Mouse (Mus musculus): Measurements from ENCODE around the gene Pmepa1. TPM values are rescaled to one million over a fixed set of nuclear protein-coding genes. Genes with fewer than 3 reads are reported as not detected.
A peak's percentile ranks its signal among the peaks of the same experiment; 100 is the strongest.

The Pmepa1 gene
- total RNA-seq, 2 experiments from 2014 or later, result 61.8 to 63.4 TPM

DNA sequence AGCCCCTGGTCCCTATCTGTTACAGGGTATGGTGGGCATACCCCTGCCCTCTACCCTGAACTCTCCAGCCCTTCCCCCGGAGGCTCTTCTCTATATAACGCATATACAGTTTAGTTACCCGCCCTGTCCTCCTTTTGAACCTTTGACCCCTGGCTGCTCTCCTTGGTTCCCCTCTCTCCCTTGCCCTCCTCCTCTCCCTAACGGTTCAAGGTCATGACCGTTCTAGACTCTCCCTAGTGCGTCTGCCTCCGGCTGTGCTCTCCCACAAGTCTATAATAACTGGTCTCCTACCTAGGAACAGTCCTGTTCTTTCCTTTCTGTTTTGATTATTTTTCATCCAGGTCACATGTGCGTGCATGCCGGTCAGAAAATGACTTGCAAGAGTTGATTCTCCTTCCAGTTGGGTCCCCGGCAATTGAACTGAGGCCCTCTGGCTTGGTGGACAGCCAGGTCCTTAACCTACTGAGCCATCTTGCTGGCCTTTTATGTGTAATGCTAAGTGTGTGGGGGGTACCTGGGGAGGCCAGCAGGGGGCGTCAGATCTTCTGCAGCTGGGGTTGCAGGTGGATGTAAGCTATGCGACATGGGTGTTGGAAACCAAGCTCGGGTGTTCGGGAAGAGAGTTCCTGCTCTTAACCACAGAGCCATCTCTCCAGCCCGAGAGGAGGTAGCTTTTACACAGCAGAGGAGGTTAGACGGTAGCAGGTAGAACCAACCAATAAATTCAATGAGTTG, 2.7 kb upstream of the Pmepa1 start:
- no peak for DNase-seq (ENCODE audit: low spot score in 2 of 2)

DNA sequence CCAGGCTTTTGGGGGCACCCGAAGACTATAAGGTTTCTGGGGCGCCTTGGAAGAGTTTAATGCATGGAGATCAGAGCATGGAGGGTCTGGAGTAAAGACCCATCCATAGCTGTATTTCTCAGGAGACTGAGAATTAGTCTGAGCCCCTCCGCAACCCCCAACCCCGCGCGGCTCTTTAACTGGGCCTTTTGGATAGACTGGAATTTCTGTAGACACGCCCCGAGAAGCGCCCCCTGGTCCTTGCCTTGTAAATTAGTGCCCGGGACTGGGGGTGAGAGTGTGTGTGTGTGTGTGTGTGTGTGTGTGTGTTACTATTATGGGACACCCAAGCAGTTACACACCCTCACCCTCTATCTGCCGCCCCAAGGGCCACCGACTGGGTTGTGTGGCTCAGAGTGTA, 526 bp upstream of the Pmepa1 start:
- DNase-seq (ENCODE audit: low spot score in 2 of 2), result no peak

DNA sequence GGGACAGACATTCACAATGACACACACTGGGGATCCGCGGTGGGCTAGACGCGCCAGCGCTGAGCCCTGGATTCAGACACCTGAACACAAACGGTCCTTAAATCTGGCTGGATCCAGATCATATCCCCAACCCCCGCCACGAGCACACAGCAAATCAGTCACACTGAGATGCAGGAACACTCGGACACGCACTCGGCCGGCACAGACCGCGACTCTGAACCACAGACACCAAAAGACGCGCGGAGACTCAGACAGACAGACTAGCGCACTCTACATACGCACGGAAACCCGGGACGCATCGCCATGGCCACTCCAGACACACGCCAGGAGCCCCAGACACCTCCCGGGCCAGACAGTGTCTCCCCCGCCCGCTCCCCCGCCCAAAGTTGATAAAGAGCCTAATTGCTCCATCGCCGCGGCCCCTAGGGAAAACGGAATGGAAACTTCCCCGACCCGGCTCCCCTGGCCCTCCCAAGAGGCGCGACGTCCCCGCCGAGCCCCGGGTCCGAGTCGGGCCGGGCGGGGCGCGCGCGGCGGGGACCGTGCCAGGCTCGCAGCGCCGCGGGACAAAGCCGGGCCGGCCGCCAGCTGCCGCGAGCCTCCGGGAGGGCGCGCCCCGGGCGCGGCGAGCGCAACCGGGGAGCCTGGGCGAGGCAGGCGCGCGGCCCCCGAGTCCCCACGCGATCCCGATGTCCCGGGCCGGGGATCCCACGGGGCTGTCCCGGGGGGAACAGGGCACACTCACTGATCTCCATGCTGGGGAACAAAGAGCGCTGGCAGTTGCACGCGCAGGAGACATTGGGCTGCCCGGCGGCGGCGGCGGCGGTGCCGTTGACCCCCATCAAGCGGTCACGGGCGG, 761 bp downstream of the Pmepa1 start:
- DNase-seq (ENCODE audit: low spot score in 2 of 2), result peak in 1 of 2 experiments; percentile 22

DNA sequence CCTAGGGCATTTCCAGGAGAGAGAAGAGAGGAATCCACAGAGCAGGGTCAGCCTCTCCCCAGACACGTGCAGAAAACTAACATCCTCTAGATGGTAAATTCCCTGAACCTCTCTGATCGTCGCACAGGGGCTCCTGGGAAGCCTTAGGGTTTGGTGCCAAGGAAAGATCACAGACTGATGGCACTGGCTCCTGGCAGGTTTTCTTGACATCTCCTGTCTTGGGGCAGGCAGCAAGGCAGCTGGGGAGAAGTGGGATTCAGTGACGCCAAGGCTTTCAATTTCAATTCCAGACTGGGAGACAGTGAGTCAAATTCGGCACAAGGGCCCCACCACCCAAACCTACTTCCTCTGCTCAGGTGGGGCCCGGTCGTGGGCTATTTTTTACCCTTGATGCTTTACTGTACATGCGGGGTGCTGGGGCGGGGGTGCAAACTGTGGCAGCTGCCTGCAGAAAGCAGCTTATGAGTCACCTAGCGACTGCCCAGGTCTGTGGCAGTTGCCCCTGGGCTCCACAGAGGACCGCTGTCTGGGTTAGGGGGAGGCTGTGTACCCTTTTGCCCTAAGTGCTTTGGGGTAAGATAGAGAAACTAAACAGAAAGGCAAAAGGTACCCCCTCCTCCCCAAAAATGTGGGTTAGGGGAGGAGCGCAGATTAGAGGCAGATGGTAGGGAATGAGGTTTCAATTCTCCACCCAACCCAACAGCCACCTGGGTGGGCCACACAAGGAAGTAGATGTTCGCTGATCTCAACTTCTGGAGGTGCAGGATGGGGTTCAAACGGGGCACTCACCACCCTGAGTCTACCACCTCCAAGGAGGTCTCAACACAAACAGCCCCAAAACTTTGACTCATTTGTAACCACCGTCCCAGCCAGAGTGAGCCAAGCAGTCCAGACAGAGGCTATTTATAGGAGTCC, 1.6 kb downstream of the Pmepa1 start:
- no peak for DNase-seq (ENCODE audit: low spot score in 2 of 2)

DNA sequence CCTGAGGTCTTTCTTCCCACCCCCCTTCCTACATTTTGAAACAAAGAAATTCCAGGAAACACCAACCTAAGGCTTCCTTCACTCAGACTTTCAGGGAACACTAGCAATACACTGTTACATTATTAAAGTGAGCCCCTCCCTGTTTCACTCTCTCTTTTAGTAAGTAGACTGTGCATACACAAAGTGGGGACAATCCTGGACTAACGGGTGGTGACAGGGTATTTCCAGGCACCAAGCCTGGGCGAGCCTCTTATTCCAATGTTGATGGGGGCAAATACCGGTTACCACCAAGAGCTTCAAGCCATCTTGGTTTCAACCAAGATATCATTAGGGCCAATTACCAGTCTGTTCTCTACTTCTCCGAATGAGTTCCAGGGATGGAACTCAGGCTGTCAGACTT, 2.4 kb downstream of the Pmepa1 start:
- no peak for DNase-seq (ENCODE audit: low spot score in 2 of 2)

DNA sequence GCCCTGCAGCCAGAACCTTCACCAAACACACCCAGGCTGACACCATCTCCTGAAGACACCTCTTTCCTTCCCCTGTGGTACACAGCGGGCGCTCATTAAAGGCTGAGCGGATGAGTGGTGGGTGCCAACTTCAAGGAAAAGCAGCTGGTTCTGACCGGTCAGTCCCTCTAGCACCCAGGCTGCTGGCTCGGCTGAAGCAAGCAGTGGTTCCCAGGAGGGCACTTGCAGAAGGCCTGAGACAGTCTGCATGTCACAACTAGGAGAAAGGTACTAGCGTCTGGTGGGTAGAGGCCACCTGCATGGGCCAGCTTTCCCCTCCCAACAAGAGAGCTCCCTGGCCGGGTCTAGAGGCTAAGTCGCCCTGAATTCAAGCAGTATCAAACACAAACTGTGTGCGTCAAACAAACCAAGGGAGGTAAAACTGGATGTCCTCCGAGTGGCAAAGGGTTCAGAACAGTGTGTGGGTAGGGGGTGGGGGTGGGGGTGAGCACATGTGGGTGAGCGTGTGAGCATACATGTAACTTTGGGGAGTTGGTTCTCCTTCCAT, 3.9 kb downstream of the Pmepa1 start:
- no peak for DNase-seq (ENCODE audit: low spot score in 2 of 2)

DNA sequence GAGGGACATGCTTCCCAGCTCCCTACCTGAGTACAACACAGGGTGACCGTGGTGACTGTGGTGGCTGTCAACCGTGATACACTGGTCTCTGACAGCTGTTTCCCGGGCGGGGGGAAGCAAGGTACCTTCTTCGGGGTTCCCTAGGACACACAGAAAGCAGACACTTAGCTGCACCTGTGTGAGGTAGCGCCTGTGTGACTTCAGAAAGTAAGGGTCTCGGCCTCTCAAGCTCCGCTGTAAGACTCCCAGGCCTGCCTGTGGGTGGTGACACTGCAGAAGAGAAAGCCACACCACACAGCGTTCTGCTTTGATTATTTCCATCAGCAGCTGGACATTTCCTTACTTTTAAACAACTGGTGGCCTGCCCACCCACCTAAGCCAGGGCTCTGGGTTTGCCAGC, 4.8 kb downstream of the Pmepa1 start:
- no peak for DNase-seq (ENCODE audit: low spot score in 2 of 2)

DNA sequence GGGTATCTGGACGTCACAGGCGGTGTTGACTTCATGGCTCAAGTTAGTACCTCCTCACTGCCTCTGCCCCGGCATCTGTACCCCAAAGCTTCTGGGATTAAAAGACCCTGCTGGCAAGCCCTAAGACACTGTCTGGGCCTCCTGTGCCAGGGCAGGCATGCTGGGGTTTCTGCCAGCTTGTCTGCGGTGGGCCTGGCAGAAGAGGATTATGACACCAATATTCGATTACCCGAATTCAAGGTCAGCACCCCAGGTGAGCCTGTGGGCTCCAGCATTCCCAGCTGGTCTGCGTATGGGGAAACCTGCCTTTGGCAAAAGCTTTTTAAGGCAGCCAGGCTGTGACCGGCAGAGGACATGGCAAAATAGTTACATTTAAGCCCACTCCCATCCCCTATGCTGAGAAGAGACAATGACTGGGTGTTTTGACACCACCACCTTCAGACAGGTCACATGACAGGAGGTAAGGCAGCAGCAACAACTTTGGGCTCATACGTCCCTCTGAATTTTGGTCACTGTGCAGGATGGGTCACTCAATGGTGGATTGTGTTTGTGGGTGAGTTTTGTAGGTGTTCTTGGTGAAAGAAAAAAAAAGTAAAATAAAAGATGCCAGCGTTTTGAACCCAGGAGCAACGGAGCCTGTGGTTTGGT, 5.6 kb downstream of the Pmepa1 start:
- DNase-seq (ENCODE audit: low spot score in 2 of 2), result no peak

DNA sequence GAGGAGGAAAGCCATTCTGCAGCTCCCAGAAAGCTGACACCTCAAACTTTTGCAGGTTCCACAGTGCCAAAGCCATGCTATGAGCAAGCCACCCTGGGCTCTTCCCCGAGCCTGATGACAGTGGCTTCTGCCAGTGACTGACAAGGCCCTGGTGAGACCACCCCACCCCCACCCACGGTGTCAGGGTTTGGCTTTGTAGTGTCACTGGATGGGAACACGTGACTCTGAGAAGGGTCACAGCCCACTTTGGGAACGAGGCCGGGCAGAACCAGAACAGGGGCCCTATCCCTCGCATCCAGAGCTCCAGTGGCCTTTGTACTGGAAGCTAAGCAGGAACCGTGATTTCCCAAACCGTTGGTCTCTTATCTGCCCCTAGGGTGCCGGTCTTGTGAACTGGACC, 6.1 kb downstream of the Pmepa1 start:
- DNase-seq (ENCODE audit: low spot score in 2 of 2), result no peak

DNA sequence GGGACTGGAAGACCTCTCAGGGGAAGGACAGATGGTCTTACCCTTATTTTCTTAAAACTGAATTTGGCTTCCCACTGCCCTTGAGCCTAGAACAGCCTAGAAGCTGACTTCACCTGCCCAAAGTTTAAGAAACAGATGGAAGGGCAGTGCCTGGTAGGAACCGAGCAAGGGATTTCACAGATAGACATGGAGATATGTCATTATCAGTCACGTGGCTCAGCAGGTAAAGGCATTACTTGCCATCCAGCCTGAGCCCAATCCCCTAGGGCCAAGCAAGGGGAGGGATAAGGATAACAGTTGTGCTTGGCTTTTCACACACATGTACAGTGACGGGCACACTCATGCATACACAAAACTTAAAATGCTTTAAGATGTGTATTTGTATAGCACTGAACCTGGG, 8.8 kb downstream of the Pmepa1 start:
- no peak for DNase-seq (ENCODE audit: low spot score in 2 of 2)

DNA sequence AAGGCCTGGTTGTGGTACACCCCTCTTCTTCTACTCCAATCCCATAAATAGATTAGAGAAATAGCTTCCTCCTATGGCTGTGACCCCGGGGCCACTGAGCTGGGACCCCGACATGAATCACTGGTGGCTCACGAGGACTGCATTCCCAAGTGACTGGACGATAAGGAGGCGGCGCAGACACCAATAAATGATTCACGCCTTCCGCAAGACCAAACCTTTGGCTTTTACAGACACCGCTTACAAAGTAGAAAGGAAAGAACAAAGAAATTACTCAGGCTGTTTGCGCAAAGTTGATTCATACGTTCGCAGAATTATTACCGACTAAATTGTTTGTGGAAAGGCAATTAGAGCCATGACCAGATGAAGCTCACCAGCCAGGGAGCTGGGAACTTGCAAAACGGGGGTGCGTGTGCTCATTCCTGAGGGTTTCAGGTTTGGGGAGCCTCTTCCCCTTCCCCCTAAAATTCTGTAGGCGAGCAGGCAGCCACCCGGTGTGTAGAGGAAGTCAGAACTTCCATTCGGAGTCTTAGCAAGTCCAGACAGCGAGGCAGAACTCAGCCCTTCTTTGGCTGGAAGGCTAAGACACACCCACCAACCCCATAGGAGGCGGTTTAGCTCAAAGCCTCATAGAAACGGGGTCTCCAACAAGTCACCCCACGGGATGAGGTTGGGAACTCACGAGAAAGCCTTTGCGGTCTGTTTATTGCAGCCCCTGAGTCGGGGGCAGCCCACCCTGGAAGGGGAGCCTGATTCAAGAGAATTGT, 9.8 kb downstream of the Pmepa1 start:
- no peak for DNase-seq (ENCODE audit: low spot score in 2 of 2)

DNA sequence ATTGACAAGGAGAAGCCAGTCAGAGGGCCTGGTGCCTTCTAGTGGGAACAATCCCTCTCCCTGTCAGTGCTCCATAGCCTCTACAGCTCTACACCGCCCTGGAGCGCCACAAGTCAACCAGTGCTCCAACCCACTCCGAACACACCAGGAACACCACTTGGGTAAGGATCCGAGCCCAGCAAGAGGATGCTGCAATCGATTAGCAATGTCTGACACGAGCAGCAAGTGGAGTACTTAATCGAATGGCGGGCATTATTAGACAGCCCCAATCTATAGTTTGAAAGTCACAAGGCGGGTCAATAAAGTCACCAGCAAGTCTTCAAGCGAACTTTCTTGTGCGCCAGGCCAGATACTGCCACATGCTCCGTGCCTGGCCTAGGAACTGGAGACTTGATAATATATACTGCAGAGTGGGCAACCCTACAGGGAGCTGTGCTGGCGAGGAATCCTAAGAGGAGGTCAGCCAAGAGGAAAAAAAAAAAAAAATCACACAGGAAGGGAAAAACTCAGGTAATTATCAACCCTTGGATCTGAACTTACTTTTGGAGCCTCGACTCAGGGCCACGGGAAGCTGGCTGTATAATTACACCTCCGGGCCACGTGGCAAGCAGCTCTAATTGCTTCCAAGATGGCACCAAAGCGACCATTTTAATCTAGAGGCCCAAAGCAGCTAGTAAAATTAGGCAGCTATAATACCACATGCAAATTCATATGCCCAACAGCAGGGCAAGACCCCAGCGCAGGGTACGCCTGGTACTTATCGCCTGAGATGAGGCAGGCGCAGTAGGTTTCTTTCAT, 10.7 kb downstream of the Pmepa1 start:
- no peak for DNase-seq (ENCODE audit: low spot score in 2 of 2)

DNA sequence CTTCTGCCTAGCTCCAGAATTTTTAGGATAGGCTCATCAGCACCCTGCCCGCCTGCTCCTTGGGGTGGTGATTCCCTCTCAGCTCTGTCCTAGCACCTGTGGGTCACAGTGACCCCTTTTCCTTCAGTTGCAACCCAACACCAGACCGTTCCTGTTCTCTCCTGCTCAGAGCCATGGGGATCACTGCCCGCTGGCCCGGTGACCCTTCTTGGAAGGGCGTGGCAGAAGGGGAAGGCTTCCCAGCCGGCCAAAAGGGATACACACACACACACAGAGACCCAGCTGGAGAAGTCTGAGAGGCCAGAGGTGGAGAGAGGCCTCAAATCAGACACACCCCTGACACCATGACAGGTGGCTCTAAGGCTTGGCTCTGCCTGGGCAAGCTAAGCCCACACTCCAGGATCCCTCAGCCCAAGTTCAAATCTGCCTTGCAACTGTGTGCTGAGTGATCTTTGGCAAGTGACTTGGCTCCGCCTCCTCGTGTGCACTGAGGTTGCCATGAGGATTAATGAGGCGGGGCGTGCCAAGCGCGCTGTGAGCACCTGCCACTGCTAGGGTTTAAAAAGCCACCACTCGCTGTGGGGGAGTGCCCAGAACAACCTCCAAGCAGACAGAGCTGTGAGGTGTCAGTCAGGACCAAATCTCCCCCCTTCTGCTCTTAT, 11.7 kb downstream of the Pmepa1 start:
- no peak for DNase-seq (ENCODE audit: low spot score in 2 of 2)

DNA sequence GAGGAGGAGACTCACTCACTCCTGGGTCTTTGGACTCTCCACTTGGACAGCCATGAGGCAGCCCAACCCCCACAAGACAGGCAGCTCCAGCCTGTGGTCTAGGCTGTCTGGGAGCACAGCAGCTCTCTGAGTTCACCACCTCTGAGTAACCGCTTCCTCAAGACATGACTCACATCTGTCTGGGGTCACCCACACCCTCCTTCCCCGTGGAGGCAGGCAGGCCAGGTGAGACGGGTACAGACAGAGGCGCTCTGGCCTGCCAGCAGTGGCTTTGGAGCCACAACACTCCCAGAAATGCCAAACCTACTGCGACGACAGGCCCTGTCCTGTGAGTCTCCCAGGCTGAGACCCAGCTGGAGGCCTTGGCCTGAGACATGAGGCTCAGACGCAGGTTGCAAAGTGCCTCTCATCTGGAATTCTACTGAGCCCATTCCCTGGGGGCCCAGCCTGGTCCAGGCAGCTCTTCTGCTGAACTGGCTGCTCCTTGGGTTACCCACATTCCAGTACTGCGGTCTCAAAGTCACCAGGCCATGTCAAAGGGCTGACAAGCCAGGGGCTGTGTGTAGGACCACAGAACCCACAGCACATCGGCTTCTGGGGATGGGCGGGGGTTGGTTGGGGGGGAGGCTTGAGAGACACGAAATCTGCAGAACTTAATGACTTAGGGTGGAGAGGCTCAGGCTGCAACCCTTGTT, 12.6 kb downstream of the Pmepa1 start:
- DNase-seq (ENCODE audit: low spot score in 2 of 2), result no peak

DNA sequence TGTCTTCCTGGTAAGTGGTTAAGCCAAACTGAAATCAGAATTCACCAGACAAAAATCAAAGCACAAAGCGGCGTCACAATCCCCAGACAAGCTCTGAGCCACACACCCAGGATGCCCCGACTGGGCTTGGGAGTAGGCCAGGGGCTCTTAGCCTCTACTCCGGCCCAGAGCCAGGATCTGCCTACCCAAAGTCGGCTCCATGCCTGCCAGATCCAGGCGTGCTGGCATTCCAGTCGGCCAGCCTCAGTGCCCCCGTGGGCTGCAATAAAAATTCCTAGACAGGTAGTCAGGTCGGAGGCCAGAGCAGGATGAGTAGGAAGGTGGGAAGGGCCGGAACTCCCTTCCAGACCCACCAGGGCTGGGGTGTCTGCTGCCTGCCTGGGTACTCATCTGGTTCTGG, 14.8 kb downstream of the Pmepa1 start:
- no peak for DNase-seq (ENCODE audit: low spot score in 2 of 2)

DNA sequence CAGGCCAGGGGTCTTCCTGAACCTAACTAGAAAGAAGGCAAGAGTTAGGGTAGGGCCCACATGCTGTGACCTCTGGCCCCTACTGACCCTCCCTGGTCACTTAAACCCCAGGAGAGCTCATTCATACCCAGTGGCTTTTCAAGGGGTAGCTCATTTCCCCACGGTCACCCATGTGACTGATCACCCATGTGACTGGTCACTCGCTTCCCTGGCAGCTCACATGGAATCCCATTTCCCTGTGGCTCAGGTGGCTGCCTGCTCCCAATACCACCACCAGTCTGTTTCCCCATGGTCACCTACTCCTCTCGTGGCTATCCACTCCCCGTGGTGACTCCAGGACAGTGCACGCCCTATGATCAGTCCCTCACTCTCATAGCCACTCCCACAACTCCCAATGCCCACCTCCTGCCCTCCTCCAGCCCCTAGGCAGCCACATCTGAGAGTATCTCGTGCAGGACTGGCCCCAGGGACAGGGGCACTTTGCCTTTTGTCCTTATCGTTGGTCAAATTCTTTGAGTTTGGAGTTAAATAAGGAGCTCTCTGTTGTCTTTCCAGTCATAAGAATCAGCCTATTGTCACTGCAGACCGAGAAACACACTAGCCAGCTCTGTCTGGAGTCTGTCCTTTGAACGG, 17.8 kb downstream of the Pmepa1 start:
- no peak for DNase-seq (ENCODE audit: low spot score in 2 of 2)

DNA sequence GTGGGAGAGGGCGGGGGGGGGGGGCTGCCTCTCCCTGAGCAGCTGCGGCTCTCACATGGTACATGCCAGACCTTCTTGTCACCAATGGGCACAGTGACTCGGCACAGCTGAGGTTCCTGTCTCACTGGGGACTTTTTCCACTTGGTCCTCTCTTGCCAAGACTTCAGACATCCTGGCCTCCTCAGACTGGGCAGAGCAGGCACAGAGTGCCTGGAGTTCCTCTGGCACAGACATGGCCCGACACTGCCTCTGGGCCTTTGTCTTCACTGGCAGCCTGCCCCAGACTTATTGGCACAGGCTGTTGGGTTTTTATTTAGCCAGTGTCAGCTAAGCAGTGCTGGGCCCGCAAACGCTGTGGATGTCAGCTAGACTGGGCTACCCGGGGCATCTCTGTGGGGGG, 18.7 kb downstream of the Pmepa1 start:
- no peak for DNase-seq (ENCODE audit: low spot score in 2 of 2)

DNA sequence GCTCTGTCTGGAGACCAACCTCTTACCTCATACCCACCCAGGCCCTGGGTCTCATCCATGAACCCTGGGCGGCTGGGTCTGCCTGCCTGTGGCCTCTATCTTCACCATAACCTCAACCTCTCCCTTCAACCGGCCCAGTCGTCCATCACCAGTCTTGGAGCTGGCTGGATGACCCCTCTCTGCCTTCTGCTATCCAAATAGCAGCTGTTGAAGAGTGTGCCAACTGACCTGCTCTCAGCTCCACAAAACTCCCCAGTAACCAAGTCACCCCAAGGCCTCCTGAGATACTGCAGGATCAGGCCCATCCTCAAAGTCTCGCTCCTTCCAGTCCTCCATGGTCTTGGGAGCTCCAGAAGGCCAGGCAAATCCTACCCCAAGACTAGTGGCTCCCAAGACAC, 19.8 kb downstream of the Pmepa1 start:
- no peak for DNase-seq (ENCODE audit: low spot score in 2 of 2)
